Mouse (Mus musculus): Measurements from ENCODE around the gene Galnt12.

The Galnt12 gene

DNA sequence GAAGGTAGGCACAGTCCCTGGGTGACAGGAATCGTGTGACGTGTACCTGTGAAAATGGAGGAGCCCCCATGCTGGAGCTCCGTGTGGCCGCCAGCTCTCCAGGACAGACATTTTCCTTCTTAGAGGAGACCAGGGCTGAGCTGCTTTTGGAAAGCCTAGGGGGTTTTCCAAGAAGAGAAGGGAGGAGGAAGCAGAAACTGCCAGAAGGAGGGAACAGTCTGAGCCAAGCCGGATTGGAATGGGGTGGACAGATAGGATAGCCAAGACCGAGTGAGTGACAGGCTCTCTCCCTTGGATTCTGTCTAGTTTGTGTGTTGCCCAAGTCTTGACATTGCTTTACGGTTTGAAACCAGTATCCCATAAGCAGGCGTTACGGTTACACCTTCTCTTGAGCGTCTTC is 11.9 kb downstream of the Galnt12 start:
- DNase-seq: no peak

DNA sequence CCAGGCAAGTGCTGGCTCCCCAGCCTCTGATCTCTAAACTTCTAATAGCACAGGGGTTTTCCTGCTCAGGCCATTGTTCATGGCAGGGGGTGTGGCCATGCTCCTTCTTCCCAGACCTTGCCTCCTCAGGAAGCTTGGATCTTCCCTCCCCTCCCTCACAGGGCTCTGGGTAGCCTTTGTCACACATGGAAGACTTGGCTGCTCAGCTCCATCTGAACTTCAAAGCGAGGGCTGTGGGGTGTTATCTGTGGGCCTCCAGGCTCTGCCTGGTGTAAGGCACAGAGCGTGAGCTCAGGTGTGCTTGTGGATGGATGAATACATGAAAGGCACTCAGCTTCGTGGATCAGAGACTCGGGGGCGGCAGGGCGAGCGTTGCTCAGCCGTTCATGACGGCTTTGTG is 20.2 kb downstream of the Galnt12 start:
- DNase-seq: no peak

DNA sequence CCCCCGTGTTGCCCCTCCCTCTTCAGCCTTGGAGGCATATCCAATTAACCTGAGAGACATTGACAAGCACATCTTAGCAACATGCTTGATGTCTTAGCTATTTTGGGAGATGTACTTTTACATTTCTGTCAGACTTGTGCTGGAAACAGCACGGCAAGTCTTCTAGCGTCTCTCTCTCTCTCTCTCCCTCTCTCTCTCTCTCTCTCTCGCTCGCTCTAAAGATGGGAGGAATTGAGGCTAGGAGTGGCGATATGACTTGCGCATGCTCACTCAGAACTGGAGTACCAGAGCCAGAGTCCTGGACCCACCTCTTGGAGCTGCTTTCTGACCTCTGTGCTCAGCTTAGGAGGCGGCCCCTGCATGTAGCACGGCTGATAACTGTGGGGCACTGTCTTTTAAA is 20.9 kb downstream of the Galnt12 start:
- DNase-seq: no peak

DNA sequence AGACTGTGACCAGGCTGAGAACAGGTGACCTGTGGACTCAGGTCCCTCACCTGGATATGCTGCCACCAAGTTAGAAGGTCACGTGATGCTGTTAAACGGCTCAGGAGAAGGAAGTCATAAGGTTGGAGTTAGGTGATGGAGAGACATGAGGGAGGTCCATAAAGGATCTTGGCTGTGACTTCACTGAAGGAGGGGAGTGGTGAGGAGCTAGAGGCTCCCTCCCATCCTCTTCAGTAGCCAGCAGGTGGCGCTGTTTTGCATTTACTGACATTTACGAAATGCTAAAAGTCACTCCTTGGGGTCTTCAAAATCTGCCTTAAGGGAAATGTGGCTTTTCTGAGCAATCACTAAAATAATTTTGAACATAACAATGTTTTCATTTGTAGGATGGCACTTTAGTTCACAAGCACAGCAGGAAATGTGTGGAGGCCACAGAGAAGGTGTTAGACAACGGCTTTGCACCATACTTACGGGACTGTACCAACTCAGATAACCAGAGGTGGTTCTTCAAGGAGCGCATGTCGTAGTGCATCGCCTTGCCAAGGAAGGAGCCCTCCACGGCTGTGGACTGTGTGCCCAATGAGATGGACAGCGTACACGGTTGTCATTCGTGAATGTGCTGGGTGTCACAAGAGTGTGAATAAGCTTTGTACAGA is 30.5 kb downstream of the Galnt12 start:
- DNase-seq: peak; percentile 32 to 67

DNA sequence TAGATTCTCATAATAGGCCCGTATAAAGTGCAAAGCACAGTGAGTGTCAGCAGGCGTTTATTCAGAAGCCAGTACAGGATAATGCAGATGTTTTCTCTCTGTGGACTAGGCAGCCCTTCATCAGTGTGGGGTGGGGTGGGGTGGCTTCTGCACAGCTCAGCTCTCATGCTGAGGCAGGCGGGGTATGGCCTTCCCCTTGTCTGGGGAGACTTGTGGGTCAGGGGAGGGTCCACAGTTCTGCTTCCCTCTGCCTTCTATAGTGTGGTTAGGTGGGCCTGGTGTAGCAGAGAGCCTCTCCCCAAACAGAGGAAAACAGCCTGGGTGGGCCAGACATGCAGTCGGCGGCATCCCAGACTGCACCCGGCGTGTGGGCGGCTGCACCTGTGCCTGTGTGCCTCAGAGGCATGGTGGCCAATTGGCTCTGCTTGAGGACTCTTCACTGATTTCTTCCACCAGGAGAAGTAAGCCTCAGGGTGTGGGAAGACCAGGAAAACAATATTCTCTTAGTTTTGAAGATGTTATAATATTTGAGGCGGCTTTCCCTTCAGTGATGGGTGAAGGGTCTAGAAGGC is 32.5 kb downstream of the Galnt12 start:
- no peak for DNase-seq

DNA sequence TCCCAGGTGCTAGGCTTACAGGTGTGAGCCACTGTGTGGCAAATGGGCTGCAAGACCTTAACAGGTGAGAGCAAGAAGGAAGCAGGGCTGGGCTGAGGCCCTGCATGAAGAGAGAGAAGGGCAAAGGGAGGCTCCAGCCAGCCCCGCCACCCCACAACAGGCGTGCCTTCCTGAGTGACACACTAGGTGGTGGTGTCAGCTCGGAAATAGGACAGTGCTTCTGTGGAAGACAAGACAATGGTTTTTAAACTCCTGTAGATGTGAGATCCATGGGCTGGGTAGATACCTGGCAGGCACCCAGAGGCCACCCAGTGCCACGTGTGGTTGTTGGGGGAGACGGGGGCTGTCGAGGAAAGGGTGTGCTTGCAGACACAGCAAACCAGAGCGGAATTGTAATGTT is 36.8 kb downstream of the Galnt12 start:
- DNase-seq: peak in 1 of 2 experiments; percentile 11

DNA sequence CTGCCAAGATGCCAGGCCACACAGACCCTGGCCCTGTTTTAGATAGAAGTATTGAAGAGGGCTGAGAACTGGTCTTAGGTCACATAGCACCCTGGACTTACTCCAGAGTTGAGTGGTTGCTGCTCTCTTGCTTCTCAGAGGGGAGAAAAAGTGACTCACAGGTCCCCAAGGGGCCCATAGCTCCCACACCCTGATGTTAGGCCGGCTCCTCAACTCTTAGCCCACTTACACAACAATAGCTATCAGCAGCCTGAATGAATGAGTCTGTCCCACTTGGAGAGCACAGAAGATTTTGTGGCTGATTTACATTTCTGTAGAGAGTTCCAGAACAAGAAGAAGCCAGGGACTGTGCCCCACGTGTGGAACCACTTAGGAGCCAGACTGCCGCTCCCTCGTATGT is 37.9 kb downstream of the Galnt12 start:
- no peak for DNase-seq

DNA sequence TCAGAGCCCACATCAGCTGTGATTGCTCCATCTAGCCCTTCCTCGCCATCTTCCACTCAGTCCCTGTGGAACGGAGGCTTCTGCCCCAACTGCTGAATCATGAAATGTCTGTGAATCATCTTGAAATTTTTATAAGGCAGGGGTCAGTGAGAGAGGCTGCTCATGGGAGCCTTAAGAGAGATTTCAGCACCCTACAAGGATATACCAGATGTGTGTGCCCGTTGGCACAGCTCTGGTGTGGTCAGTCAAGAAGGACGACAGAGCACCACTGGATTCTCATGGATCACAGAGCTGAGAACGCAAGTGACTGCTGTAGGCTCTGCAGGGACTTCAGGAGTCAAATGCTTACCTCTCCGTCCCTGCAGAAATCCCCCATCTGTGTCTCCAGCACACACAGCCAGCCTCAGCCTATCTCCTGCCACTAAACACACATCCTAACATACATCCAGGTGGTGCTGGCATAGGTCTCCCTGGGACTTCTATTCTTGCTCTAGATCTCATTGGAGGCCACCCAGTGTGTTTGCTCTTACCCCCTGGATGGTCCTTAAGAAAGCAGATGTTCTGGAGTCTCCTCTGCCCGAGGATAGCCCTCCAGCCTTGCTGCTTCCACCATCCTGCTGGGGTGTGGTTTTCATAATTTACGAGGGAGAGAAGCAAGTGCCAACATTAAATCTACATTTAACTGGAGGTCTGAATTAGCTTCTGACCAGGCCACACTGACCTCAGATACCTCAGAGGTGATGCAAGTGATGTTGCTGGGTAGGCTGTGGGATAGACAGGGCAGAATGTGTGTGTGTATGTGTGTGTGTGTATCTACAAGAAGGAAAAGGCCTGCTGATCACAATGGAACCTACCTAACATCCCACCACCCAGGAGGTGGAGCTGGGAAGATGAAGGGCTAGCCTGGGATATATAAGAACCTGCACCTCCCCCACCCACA is 38.7 kb downstream of the Galnt12 start:
- no peak for DNase-seq

DNA sequence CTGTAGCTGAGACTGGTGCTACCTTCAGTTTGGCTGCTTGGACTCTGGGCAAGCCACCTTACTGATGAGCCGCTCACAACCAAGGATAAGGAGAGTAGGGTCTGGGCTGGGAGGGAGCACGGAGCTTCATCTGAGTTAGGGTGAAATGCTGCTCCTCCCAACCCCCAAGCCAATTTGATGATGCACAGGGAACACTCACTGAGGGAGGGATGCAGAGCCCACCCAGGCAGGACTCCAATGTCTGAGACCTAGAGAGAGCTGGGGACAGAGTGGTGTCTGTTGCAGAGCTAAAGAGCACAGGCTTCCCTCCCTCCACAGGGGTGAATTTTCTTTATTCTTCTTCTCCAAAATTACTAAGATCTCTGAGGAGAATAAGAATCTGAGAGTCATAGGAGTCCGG is 40.2 kb downstream of the Galnt12 start:
- no peak for DNase-seq

DNA sequence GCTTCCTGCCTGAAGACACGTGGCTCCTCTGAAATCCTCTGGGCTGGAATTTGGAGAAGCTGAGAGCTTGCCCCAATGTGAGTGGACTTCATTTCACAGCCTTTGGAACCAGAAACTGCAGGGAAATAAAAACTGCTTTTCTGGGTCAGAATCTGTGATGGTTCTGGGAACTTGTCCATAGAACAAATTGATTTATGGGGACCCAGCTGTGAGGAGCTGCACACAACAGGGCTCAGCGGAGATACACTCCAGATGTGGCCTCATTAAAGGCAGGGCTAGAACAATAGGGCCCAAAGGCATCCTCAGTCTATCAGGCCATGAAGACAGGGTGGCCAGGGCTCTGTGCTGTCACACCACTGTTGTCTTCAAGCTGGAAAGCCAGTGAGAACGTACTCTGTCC is 40.7 kb downstream of the Galnt12 start:
- no peak for DNase-seq

DNA sequence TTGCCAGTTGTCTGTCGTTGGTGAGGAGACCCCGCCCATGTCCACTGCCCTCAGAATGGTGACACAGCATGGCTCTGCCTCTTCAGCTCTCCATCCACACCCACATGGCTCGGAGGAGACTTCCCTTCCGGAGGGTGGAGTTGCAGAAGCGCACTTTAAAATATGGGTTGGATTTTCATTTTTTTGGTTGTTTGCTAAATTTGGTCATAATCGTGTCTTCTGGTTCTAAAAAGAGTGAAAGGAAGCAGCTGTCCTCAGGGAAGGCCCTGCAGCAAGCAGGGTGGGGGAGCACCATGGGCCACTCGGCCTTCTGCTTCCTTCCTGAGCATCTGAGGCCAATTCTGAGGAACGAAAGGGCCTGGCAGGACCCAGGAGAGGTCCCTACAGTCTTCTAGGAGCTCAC is 45.0 kb downstream of the Galnt12 start:
- no peak for DNase-seq

DNA sequence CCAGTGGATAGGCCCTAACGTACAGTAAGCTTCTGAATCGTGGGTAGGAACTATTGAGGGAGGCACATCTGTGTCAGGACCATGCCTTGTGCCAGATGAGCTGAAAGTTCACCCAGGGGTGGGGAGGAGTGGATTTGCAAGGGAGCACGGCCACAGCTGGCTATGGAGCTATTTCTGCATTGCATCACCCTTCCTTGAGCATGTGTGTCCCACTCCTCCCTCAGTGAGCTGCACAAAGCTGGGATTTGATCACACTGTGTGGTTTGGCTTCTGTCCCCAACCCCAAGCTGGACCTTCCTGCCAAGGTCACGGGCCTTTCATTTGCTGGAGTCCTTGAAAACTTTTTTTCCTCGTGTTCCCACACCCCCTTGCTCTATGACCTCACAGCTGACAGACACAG is 45.8 kb downstream of the Galnt12 start:
- DNase-seq: no peak

DNA sequence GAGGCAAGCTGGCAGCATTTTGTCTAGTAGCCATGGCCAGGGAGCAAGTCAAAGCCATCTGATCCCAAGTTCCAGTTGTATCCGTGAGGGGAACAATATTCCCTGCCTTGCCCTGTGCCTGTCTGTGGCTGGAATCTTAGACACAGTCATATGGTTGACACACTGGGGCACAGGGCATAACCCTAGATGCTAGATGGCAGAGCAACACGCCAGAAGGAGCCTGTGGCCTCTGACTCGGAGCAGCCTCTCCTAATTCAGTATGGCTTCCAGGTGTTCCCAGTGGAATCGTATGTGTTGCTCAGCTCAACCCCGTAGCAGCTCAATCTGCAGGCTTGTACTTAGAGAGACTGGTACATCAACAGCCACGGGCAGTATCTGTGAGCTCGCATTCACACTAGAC is 46.7 kb downstream of the Galnt12 start:
- DNase-seq: no peak

DNA sequence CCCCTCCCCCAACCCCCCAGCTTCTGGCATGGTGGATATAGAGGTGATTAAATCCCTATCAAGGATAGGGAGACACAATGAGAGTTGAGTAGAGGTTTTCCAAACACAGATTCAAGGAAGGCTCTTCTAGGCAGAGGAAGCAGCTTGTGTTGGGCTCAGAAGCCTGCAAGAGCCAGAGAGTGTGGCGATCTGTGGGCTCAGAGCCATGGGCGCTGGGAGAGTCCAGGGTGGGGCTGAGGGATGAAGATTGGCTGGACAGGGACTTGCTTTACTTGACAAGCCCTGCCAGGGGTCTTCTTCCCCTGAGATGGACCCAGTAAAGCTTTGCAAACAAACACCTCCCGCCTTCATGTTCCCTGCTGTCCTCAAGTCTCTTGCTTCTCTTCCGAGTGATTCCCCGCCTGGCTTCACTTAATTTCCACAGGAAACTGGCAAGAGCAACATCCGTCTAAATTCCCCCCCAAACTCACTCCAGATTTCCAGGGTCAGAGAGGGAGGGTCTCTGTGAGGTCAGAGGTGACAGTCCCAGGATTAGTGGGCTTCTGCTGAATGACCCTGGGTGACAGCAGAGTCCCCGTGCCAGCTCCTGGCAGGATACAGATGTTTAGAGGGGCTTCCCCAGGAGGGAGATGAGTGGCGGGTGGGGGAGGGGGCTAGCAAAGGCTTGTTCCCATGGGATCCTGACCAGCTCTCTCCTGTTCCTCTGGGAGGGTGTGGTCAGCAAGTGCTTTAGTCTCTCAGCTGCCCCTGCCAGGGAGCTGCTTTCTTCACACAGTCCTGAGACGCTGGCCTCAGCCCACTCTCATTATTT is 47.5 kb downstream of the Galnt12 start:
- no peak for DNase-seq

DNA sequence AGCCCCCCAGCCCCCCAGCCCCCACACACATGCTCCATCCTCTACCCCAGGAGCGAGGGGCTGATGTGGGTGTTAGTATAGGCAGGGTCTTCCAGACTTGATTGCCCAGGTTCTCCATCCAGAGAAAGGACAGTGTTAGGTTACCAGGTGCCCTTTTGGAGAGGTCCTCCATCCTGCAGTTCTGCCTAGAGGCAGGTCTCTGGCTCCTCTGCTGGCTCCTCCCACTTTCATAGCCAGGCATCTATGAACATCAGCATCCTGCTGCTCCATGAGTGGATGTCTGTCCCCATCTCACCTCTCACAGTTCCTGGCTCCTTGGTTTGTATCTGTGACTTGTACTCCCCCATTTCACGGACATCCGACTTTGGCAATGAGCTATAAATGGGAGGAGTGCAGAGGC is 48.6 kb downstream of the Galnt12 start:
- DNase-seq: no peak

DNA sequence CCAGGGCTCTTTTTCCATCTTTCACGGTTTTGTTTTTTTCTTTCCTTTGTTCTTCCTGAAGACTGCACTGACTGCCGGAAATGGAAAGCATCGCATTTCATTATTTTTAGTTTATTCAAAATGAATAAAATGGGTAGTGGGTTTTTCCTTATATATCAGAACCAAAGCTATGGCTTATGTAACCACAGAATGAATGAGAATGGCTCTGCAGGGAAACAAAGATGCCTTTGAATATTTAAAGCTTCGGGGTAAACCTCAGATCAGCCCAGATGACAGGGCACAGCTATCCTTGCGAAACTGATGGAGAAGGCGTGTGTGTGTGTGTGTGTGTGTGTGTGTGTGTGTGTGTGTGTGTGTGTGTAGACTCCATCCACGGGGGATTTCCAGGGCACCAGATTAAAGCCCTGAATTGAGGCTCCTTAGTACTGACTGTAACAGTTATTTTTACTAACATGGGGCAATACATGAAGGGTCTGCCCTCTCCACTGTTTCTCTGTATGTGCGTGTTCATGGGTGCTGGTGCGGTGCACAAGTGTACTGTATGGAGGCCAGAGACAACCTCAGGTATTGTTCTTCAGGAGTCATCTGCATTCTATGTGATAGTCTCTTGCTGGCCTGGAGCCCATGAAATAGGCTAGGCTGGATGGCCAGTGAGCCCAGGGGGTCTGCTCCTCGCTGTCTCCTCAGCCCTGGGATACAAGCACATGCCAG is 49.9 kb downstream of the Galnt12 start:
- DNase-seq: no peak

DNA sequence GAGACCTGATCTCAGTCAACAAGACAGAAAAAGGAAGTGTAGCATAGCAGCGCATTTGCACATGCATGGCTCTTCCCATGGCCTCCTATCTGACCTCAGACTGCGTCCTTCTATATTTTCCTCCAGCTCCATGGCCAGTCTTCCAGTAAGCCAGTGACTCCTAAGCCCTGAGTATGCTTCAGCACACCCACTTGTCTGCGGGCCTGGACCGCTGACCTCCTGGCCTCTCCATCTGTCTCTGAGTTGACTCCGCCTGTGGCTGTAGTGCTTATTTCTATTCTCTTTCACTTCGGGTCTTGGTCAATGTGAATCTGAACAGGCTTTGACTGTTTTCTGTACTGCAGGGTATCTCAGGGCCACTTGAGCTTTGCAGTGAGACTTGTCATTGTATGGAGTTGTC is 52.1 kb downstream of the Galnt12 start:
- DNase-seq: no peak

DNA sequence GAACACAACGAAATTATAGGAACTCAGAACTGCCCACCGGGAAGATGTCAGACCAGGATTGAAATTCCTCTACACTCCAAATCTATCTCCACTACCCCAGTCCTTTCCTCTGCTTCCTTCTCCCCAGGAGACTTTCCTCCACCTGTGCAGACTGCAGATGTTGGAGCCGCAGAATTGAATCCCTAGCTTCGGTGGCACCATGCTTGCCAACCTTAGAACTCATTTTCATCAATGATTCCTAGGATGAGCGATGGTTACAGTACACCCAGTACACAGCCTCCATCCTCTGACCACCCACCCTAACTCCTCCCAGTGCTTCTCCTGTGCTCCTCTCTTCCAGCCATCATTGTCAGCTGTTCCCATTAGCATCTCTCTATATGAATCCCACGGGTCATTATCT is 53.6 kb downstream of the Galnt12 start:
- DNase-seq: no peak

DNA sequence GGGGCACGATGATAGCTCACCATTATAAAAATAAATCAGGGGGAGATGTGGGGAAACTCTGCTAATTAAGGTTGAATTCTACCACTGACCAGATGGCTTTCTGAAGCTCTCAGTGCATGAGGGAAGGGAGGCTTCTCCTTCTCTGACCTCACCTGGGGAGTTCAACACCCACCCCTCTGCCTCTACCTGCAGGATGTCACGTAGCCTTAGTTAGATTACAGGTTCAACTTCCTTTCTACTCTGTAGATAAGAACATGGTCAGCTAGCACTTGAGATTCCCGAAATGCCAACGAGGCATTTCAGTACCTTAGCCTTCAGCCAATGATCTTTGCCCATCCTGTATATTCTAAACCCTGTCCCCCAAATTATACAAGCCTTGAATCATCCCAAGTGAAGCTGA is 54.9 kb downstream of the Galnt12 start:
- no peak for DNase-seq

DNA sequence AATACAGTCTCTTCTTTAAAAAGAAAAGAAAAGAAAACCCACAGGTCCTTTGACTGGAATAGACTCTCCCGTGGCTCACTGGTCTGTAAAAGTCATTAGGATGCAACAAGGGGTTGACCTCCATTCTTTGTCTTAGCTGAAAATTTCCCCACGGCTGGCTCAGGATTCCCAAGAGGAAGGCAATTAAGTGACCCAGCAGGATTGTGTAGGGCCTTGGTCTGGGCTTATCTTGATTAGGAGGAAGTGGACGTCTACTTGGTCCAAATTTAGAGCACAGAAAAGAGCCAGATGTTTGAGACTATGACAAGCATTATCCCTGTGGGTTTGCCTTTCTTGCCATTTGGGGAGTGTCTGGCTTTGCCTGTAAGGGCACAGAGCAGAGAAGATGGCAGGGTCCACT is 58.3 kb downstream of the Galnt12 start:
- no peak for DNase-seq

DNA sequence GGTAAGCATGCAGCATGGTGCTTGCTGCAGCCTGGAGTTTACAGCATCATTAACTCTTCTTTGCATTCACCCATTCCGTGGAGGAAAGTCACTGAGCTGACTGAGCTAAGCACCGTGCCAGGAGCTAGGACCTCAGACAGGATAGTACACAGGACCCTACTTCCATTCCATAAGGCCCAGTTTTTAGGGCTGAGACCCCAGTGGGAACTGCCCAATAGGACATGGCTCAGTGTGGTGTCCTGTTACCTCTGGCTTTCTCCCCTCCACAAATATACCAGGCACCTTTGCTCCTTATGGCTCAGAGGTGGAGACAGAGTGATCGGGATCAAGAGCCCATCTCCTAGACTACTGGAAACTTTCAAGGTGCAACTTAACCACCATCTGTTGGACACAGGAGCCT is 59.1 kb downstream of the Galnt12 start:
- no peak for DNase-seq

DNA sequence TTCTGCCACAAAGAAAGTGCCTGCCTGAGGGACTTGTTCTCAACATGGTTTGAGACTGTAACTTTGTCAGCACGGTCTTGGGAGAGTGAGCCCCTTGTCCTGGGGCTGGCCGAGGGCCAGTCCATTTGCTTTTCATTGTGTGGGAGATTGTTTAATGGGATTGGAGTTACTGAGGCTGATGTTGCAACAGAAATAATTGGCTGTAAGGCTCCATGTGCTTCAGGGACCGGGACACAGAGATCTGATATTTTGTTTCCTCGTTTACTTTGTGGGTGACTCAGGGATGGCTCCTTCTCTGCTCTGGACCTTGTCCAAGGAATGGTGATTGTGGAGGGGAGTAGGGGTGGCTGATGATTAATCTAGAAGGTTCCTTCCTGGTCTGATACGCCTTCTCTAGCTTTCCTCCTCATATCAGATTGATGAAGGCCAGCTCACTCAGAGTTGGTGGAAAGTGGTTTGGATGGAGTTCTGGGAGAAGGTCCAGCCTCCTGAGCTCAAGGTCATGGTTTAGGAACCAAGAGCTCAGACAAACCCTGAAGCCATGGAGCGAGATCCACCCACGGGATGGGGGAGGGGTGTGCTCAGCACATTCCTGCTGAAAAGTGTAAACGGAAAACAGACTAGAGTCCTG is 60.0 kb downstream of the Galnt12 start:
- DNase-seq: no peak
